In the genomic region with DNA sequence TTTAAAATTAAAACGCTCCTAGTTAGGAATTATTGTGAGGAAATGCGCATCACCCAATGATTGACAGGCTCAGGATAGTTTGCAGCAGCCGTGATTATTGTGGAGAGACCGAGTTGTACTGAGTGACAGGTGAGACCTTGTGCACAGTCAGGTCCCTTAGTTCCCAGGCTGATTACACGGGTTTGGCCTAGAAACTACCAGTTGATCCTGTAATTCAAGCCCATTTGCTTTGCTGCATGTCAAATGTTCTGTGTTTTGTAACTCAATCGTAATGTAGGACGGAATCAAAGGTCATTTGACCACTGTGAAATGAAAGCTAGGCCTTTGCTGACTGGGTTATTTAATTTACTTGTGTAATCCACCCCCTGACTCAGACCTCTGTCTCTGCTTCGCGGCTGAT, we compare ENCODE assay signal across 8 mouse cellular contexts. TPM values are rescaled to one million over a fixed set of nuclear protein-coding genes. Genes with fewer than 3 reads are reported as not detected.
A peak's percentile ranks its signal among the peaks of the same experiment; 100 is the strongest.
DNase-seq lines count a peak whose midpoint lies in the region; ATAC-seq lines count a peak whose summit lies in the region.

No protein-coding gene starts in this region.

- ATAC-seq in erythroblast, adult 5-6 weeks (replicated peaks; ENCODE audit: low FRiP score, poor library complexity, severe bottlenecking): peak; percentile 76
- peak; percentile 81 for ATAC-seq in intestine, embryonic 16.5 days

- peak overlapping the region; percentile 73 for H3K4me2 ChIP-seq in intestine, embryonic 16.5 days (ENCODE audit: low read depth, low read length)

- peaks cover 8% of the 10 kb centered on the region for H3K4me1 ChIP-seq in intestine, embryonic 16.5 days (ENCODE audit: control insufficient read depth, insufficient read depth, low read length)
- peaks cover 17% of the 10 kb centered on the region for H3K4me1 ChIP-seq in megakaryocyte, embryonic 14.5 days

- peak overlapping the region; percentile 76 for H3K9ac ChIP-seq in intestine, embryonic 16.5 days (ENCODE audit: low read depth, low read length)

- peak overlapping the region; percentile 72 for H3K27ac ChIP-seq in intestine, embryonic 16.5 days (ENCODE audit: low read length)

- peak overlapping the region; percentile 83 for H3K4me3 ChIP-seq in intestine, embryonic 16.5 days (ENCODE audit: low read length)
- peak overlapping the region; percentile 95 for H3K4me3 ChIP-seq in megakaryocyte, embryonic 14.5 days (replicated peaks)

- DNase-seq in kidney, adult 11 months: peak; percentile 62
- DNase-seq in kidney, postnatal 4 days: no peak
- DNase-seq in MN1 (ENCODE audit: low spot score): peak; percentile 49
- DNase-seq in ovary, postnatal 14 days (ENCODE audit: low spot score): no peak
- DNase-seq in ovary, postnatal 10 days (ENCODE audit: low spot score): no peak

- no peaks in the 10 kb centered on the region for H3K27me3 ChIP-seq in intestine, embryonic 16.5 days (replicated peaks; ENCODE audit: control insufficient read depth, insufficient read depth, low read length)
- no peaks in the 10 kb centered on the region for H3K27me3 ChIP-seq in megakaryocyte, embryonic 14.5 days (replicated peaks)

- 17% methylated on average over 9 of the region's 9 CpGs for WGBS in intestine, embryonic 16.5 days

- H3K36me3 ChIP-seq in intestine, embryonic 16.5 days (ENCODE audit: control insufficient read depth, insufficient read depth, low read length): no peaks in the 10 kb centered on the region
- peaks cover 36% of the 10 kb centered on the region for H3K36me3 ChIP-seq in megakaryocyte, embryonic 14.5 days (replicated peaks; ENCODE audit: low read length)

- no peaks in the 10 kb centered on the region for H3K9me3 ChIP-seq in intestine, embryonic 16.5 days (ENCODE audit: control insufficient read depth, low read length)
- H3K9me3 ChIP-seq in megakaryocyte, embryonic 14.5 days: no peaks in the 10 kb centered on the region

RNA-seq across cellular contexts. Expression of a gene that starts 0.5 kb away (rescaled TPM):
- total RNA-seq in erythroblast, adult 5-6 weeks (2015; ENCODE audit: low replicate concordance): 6.1 and 22.1 TPM in 2 replicates
- total RNA-seq in erythroblast, adult 5-6 weeks (2017; ENCODE audit: low replicate concordance): 13.0 and 16.5 TPM in 2 replicates
- polyA plus RNA-seq in intestine, embryonic 16.5 days (2015; fragmentation: Nextera tagmentation; extraction: Ambion mirVana): 111 and 114 TPM in 2 replicates
- 2.3 TPM in 1 of 2 replicates, not detected in the other for polyA plus RNA-seq in megakaryocyte, embryonic 14.5 days (2012; ENCODE audit: insufficient read depth, low replicate concordance)

Comparison
In these comparisons a context has a peak if more than half of its experiments do, and no peak if none do; other contexts are left out.
1. DNase-seq: peak in kidney, adult 11 months (single experiment) and MN1 (single experiment); none in kidney, postnatal 4 days (0 of 2), ovary, postnatal 14 days (single experiment) and ovary, postnatal 10 days (single experiment).
2. RNA of a gene that starts 0.5 kb away (polyA plus RNA-seq): 111 to 114 TPM in intestine, embryonic 16.5 days; 2.3 TPM in megakaryocyte, embryonic 14.5 days; every median in the first group is over 10 times any median in the second.